Mouse (Mus musculus) hindbrain, embryonic 13.5 days (tissue): ENCODE measurements around the gene Lexm. TPM values are rescaled to one million over a fixed set of nuclear protein-coding genes. Genes with fewer than 3 reads are reported as not detected.

Source experiments
- ATAC-seq: fragments of 200-750 bp; cut with Nextera tagmentation; 2 replicates; pipeline ENCODE4 v1.8.0; 2017; ENCODE audit warnings: moderate TSS enrichment; ENCODE audit not compliant: low FRiP score
- H3K27ac ChIP-seq: fragments of 300-500 bp; sonication (generic); 2 replicates; pipeline ENCODE4 v1.5.1; 2015; ENCODE audit warnings: inconsistent platforms, mild to moderate bottlenecking, moderate library complexity
- H3K27me3 ChIP-seq: fragments of 300-500 bp; sonication (generic); 2 replicates; pipeline ENCODE4 v1.6.1; 2015; ENCODE audit warnings: mild to moderate bottlenecking, inconsistent platforms
- H3K36me3 ChIP-seq: fragments of 300-500 bp; sonication (generic); 2 replicates; pipeline ENCODE4 v1.6.1; 2015; ENCODE audit warnings: mild to moderate bottlenecking, inconsistent platforms
- H3K4me1 ChIP-seq: fragments of 300-500 bp; sonication (generic); replicated peaks from 2 replicates; pipeline ENCODE4 v1.6.1; 2015; ENCODE audit warnings: inconsistent platforms
- H3K4me2 ChIP-seq: fragments of 300-500 bp; sonication (generic); 2 replicates; pipeline ENCODE4 v1.6.1; 2015; ENCODE audit warnings: inconsistent platforms, mild to moderate bottlenecking, moderate library complexity
- H3K4me3 ChIP-seq: fragments of 300-500 bp; sonication (generic); 2 replicates; pipeline ENCODE4 v1.5.1; 2015; ENCODE audit warnings: mild to moderate bottlenecking, inconsistent platforms
- H3K9ac ChIP-seq: fragments of 300-500 bp; sonication (generic); 2 replicates; pipeline ENCODE4 v1.6.1; 2015; ENCODE audit warnings: mild to moderate bottlenecking, inconsistent platforms
- H3K9me3 ChIP-seq: fragments of 300-500 bp; sonication (generic); 2 replicates; pipeline ENCODE4 v1.6.1; 2016; ENCODE audit warnings: inconsistent platforms
- WGBS: fragments of 180-500 bp; shearing (Covaris S2); methylation state at CpG from one replicate; pipeline ENCODE4 v1.1.7; 2015; 5-methylcytosine and 5-hydroxymethylcytosine counted together
- polyA plus RNA-seq: library from polyadenylated mRNA; unstranded; fragments of >200 nt; fragmentation: Nextera tagmentation; extraction: Ambion mirVana; gene quantifications from 2 replicates; pipeline ENCODE4 v1.2.1, GENCODE M21; 2015

The Lexm gene
- polyA plus RNA-seq, 1 experiment from 2014 or later: 0.10 TPM

- Histone ChIP-seq H3K4me3 (no peak overlapping the region), H3K9ac (no peak overlapping the region), H3K4me2 (no peak overlapping the region), H3K9me3 (no peaks in the 10 kb centered on the region), H3K27ac (no peak overlapping the region), H3K36me3 (no peaks in the 10 kb centered on the region), H3K4me1 (peaks cover 22% of the 10 kb centered on the region), H3K27me3 (peaks cover 65% of the 10 kb centered on the region)
- no peak for ATAC-seq
- 78% methylated on average over 3 of the region's 3 CpGs for WGBS
These were observed 4.4 kb upstream of the Lexm start for GRCm38 (mm10) chr4:106621428-106621827.

DNA sequence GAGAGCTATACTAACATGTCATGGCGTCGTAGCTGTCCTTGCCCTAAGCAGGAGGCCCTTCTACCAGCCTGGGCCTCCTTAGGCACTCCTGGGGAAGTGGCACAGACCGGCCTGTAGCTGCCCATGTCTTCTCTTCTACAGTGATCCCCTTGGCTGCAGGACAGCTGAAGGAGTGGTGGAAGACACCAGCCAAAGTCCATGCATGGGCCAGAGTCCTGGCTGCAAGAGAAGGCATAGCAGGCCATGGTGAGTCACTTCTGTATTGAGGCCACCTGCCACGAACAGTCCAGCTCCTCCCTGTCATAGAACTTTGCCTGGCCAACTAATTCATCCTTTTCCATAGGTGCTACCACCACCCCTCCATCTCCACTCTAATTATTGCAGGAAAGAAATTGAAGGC lies 1.9 kb upstream of the Lexm start:
- Histone ChIP-seq H3K9me3 (no peaks in the 10 kb centered on the region), H3K4me2 (no peak overlapping the region), H3K4me3 (no peak overlapping the region), H3K27me3 (peaks cover 60% of the 10 kb centered on the region), H3K9ac (no peak overlapping the region), H3K27ac (no peak overlapping the region), H3K36me3 (no peaks in the 10 kb centered on the region), H3K4me1 (peaks cover 22% of the 10 kb centered on the region)
- WGBS: 88% methylated on average over 4 of the region's 4 CpGs
- no peak for ATAC-seq

- Histone ChIP-seq H3K9ac (no peak overlapping the region), H3K4me2 (no peak overlapping the region), H3K4me1 (peaks cover 13% of the 10 kb centered on the region), H3K36me3 (no peaks in the 10 kb centered on the region), H3K4me3 (no peak overlapping the region), H3K27me3 (peaks cover 30% of the 10 kb centered on the region), H3K27ac (no peak overlapping the region), H3K9me3 (no peaks in the 10 kb centered on the region)
- no peak for ATAC-seq
- 88% methylated on average over 12 of the region's 12 CpGs for WGBS
These were observed 1.4 kb downstream of the Lexm start for GRCm38 (mm10) chr4:106615637-106616036.

- Histone ChIP-seq H3K4me1 (peaks cover 13% of the 10 kb centered on the region), H3K4me3 (no peak overlapping the region), H3K9ac (no peak overlapping the region; the same call in 1 of the 2 replicates), H3K4me2 (no peak overlapping the region), H3K9me3 (no peaks in the 10 kb centered on the region), H3K27ac (no peak overlapping the region), H3K36me3 (no peaks in the 10 kb centered on the region), H3K27me3 (peaks cover 30% of the 10 kb centered on the region)
- ATAC-seq: no peak
- WGBS: 85% methylated on average over 9 of the region's 9 CpGs
These were observed 2.2 kb downstream of the Lexm start for GRCm38 (mm10) chr4:106614881-106615280.

DNA sequence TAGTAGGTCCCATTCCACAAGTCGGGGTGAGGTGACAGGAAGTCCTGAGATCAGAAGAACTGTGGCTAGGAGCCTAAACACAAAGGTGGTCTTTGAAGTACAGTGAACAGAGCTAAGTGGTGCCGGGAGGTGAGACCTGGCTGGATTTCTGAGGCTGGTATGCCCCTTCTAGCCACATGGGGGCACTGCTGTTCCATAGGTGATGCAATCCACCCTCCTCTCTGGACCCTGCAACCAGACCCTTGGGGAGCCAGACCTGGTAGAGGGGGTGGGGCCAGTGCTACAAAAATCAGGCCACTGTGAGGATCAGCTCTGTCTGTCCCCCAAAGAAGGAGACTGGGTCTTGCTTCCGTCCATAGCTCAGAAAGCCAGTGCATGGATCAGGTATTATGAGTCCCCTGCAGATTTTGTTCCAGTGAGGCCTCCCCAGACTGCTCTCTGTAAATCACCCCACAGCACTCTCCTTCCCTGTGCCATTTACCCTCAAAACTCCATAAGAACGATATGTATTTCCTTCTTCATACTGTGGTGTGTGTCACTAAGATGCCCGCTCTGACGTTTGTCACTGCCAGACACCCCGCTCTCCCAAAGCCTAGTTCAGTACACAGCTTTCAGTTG lies 2.8 kb downstream of the Lexm start:
- 39% methylated on average over 7 of the region's 7 CpGs for WGBS

GRCm38 (mm10) chr4:106613560-106613959 lies 3.5 kb downstream of the Lexm start:
- ATAC-seq: no peak
- H3K9ac ChIP-seq: no peak overlapping the region
- peaks cover 13% of the 10 kb centered on the region for H3K4me1 ChIP-seq
- no peak overlapping the region for H3K4me3 ChIP-seq
- H3K4me2 ChIP-seq: no peak overlapping the region
- H3K27me3 ChIP-seq: peaks cover 23% of the 10 kb centered on the region
- 81% methylated on average over 3 of the region's 3 CpGs for WGBS
- H3K27ac ChIP-seq: no peak overlapping the region
- H3K9me3 ChIP-seq: no peaks in the 10 kb centered on the region
- no peaks in the 10 kb centered on the region for H3K36me3 ChIP-seq

More for the DNA sequence above, 2.8 kb downstream of the Lexm start:
- H3K4me1 ChIP-seq: peaks cover 13% of the 10 kb centered on the region
- ATAC-seq: peak; percentile 76
- H3K27me3 ChIP-seq: peaks cover 26% of the 10 kb centered on the region
- no peak overlapping the region for H3K4me3 ChIP-seq
- no peak overlapping the region for H3K4me2 ChIP-seq
- H3K9me3 ChIP-seq: no peaks in the 10 kb centered on the region
- H3K9ac ChIP-seq: no peak overlapping the region; the same call in 1 of the 2 replicates
- no peaks in the 10 kb centered on the region for H3K36me3 ChIP-seq
- H3K27ac ChIP-seq: no peak overlapping the region

GRCm38 (mm10) chr4:106613105-106613504 lies 3.9 kb downstream of the Lexm start:
- Histone ChIP-seq H3K4me3 (no peak overlapping the region), H3K36me3 (no peaks in the 10 kb centered on the region), H3K4me1 (peaks cover 13% of the 10 kb centered on the region), H3K4me2 (no peak overlapping the region), H3K9ac (no peak overlapping the region), H3K27ac (no peak overlapping the region), H3K27me3 (peaks cover 23% of the 10 kb centered on the region), H3K9me3 (no peaks in the 10 kb centered on the region)
- ATAC-seq: no peak
- 82% methylated on average over 8 of the region's 8 CpGs for WGBS

- WGBS: 100% methylated on average over 1 of the region's 1 CpGs
These were observed 9.1 kb downstream of the Lexm start for GRCm38 (mm10) chr4:106607905-106608304.

GRCm38 (mm10) chr4:106606639-106607554 lies 10.1 kb downstream of the Lexm start:
- Histone ChIP-seq H3K9ac (peak overlapping the region; percentile 46; the same call in 1 of the 2 replicates), H3K27ac (no peak overlapping the region), H3K4me2 (peak overlapping the region; percentile 43), H3K36me3 (no peaks in the 10 kb centered on the region), H3K4me3 (peak overlapping the region; percentile 16; the same call in 1 of the 2 replicates), H3K9me3 (no peaks in the 10 kb centered on the region), H3K27me3 (no peaks in the 10 kb centered on the region), H3K4me1 (peaks cover 7% of the 10 kb centered on the region; the same call in 1 of the 2 replicates)
- ATAC-seq: peak; percentile 92
- WGBS: 42% methylated on average over 18 of the region's 18 CpGs

More at GRCm38 (mm10) chr4:106607905-106608304, 9.1 kb downstream of the Lexm start:
- H3K9me3 ChIP-seq: no peaks in the 10 kb centered on the region
- H3K4me3 ChIP-seq: no peak overlapping the region
- H3K27me3 ChIP-seq: no peaks in the 10 kb centered on the region
- H3K36me3 ChIP-seq: no peaks in the 10 kb centered on the region
- H3K27ac ChIP-seq: no peak overlapping the region
- H3K4me2 ChIP-seq: no peak overlapping the region
- peaks cover 7% of the 10 kb centered on the region; the same call in 1 of the 2 replicates for H3K4me1 ChIP-seq
- no peak overlapping the region for H3K9ac ChIP-seq
- ATAC-seq: no peak

GRCm38 (mm10) chr4:106600770-106601169 lies 16.3 kb downstream of the Lexm start:
- Histone ChIP-seq H3K27ac (no peak overlapping the region), H3K4me2 (no peak overlapping the region), H3K4me1 (no peaks in the 10 kb centered on the region), H3K27me3 (no peaks in the 10 kb centered on the region), H3K36me3 (no peaks in the 10 kb centered on the region), H3K9me3 (no peaks in the 10 kb centered on the region), H3K9ac (no peak overlapping the region), H3K4me3 (no peak overlapping the region)
- no peak for ATAC-seq
- WGBS: 83% methylated on average over 4 of the region's 4 CpGs

- H3K9ac ChIP-seq: no peak overlapping the region
- H3K27ac ChIP-seq: no peak overlapping the region
- H3K9me3 ChIP-seq: no peaks in the 10 kb centered on the region
- no peak overlapping the region for H3K4me2 ChIP-seq
- ATAC-seq: no peak
- H3K27me3 ChIP-seq: no peaks in the 10 kb centered on the region
- WGBS: 43% methylated on average over 1 of the region's 1 CpGs
- H3K36me3 ChIP-seq: no peaks in the 10 kb centered on the region
- no peak overlapping the region for H3K4me3 ChIP-seq
- no peaks in the 10 kb centered on the region for H3K4me1 ChIP-seq
These were observed 17.6 kb downstream of the Lexm start for GRCm38 (mm10) chr4:106599415-106599814.

- no peaks in the 10 kb centered on the region for H3K4me1 ChIP-seq
These were observed 19.3 kb downstream of the Lexm start for GRCm38 (mm10) chr4:106597741-106598140.

More at GRCm38 (mm10) chr4:106597741-106598140, 19.3 kb downstream of the Lexm start:
- no peak for ATAC-seq
- H3K9me3 ChIP-seq: no peaks in the 10 kb centered on the region
- no peak overlapping the region for H3K27ac ChIP-seq
- 91% methylated on average over 4 of the region's 4 CpGs for WGBS
- H3K4me2 ChIP-seq: no peak overlapping the region
- H3K4me3 ChIP-seq: no peak overlapping the region
- no peaks in the 10 kb centered on the region for H3K27me3 ChIP-seq
- no peak overlapping the region for H3K9ac ChIP-seq
- H3K36me3 ChIP-seq: no peaks in the 10 kb centered on the region
